In the genomic region with DNA sequence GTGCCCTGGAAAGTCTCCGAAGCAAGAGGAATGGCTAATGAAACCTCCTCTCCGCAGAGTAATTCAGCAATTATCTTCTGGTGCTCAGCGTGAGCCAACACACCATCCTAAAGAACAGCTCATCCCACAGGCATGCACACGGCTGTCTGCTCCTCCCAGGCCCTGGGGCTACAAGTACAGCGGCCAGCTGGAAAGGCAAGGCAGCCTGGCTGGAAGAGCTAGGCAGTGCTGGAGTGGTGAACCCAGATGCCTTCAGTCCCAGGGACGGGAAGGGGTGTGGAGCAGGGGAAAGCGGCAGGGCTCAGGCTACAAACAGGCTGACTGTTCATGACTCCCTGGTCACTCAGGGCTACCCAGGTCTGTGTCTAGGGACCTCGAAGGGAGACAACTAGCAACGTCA, we compare ENCODE assay signal across 9 mouse cellular contexts. TPM values are rescaled to one million over a fixed set of nuclear protein-coding genes. Genes with fewer than 3 reads are reported as not detected.
DNase-seq lines count a peak whose midpoint lies in the region; ATAC-seq and TF ChIP-seq lines count a peak whose summit lies in the region.
"Had no signal": no experiment of that assay in that cellular context is flagged by ENCODE, and none has a peak within 500 bp of the region (broad histone marks: within the 10 kb centered on the region; RNA-seq: fewer than 3 reads in every experiment).

No protein-coding gene starts in this region.

- no peaks in the 10 kb centered on the region for H3K27me3 ChIP-seq in kidney, adult 2 months (replicated peaks; ENCODE audit: control insufficient read depth, insufficient read depth, low read length)
- no peaks in the 10 kb centered on the region for H3K27me3 ChIP-seq in heart, embryonic 14.5 days (ENCODE audit: control insufficient read depth, insufficient read depth, low read length)
- no peaks in the 10 kb centered on the region for H3K27me3 ChIP-seq in lung, embryonic 14.5 days (ENCODE audit: insufficient read depth, low read length)

- peak overlapping the region; percentile 13; the same call in 1 of the 2 replicates for H3K4me2 ChIP-seq in heart, embryonic 14.5 days (ENCODE audit: low read length)
- no peak overlapping the region for H3K4me2 ChIP-seq in lung, embryonic 14.5 days

- peak; percentile 61 for ATAC-seq in heart, embryonic 14.5 days (ENCODE audit: insufficient number of reproducible peaks, insufficient read depth, low FRiP score, low read depth)
- peak; percentile 43; the same call in 1 of the 2 replicates for ATAC-seq in lung, embryonic 14.5 days (ENCODE audit: insufficient read depth)
- no peak for ATAC-seq in frontal cortex, adult (ENCODE audit: low TSS enrichment)

- no peak overlapping the region for H3K4me3 ChIP-seq in kidney, adult 2 months (ENCODE audit: insufficient read depth, low read depth, low read length)
- H3K4me3 ChIP-seq in cortical plate, adult 2 months (ENCODE audit: insufficient read depth, low read length): no peak overlapping the region
- H3K4me3 ChIP-seq in heart, embryonic 14.5 days (ENCODE audit: control insufficient read depth in 1 of 2, insufficient read depth in 1 of 2, low read depth in 1 of 2, low read length in 2 of 2): no peak overlapping the region
- no peak overlapping the region for H3K4me3 ChIP-seq in lung, embryonic 14.5 days (ENCODE audit: low read depth, low read length)

- 26% methylated on average over 9 of the region's 9 CpGs for WGBS in kidney, adult 2 months
- 33% methylated on average over 9 of the region's 9 CpGs for WGBS in heart, embryonic 14.5 days
- WGBS in lung, embryonic 14.5 days: 43% methylated on average over 9 of the region's 9 CpGs

- peak overlapping the region; percentile 18; the same call in 1 of the 2 replicates for H3K9ac ChIP-seq in heart, embryonic 14.5 days (ENCODE audit: low read length)
- H3K9ac ChIP-seq in lung, embryonic 14.5 days: no peak overlapping the region
- H3K9ac ChIP-seq: liver, embryonic 14.5 days had no signal

- TF ChIP-seq CTCF in kidney, adult 2 months (conservative IDR thresholded peaks at IDR 0.05; ENCODE audit: insufficient read depth, insufficient read length, low read depth, low read length): no peak
- TF ChIP-seq CTCF in cortical plate, adult 2 months (IDR thresholded peaks at IDR 0.05; ENCODE audit: extremely low read depth, insufficient read depth, low read length): no peak
- TF ChIP-seq CTCF in lung, embryonic 14.5 days (IDR thresholded peaks at IDR 0.05; ENCODE audit: low read depth): no peak

- no peak for TF ChIP-seq POLR2A in kidney, adult 2 months (IDR thresholded peaks at IDR 0.05; ENCODE audit: low read depth, low read length)
- no peak for TF ChIP-seq POLR2A in cortical plate, adult 2 months (IDR thresholded peaks at IDR 0.05; ENCODE audit: extremely low read depth, insufficient read depth, low read length)

- peaks cover 4% of the 10 kb centered on the region; the same call in 1 of the 2 replicates for H3K4me1 ChIP-seq in kidney, adult 2 months (ENCODE audit: control insufficient read depth, insufficient read depth, low read length)
- H3K4me1 ChIP-seq in cortical plate, adult 2 months (ENCODE audit: control insufficient read depth, insufficient read depth, low read length): peaks cover 10% of the 10 kb centered on the region
- peaks cover 18 to 29% of the 10 kb centered on the region in 2 experiments for H3K4me1 ChIP-seq in heart, embryonic 14.5 days (ENCODE audit: control insufficient read depth in 2 of 2, insufficient read depth in 2 of 2, low read length in 2 of 2)
- H3K4me1 ChIP-seq in lung, embryonic 14.5 days (ENCODE audit: insufficient read depth): peaks cover 9% of the 10 kb centered on the region; the same call in 1 of the 2 replicates

- H3K36me3 ChIP-seq in kidney, adult 2 months (ENCODE audit: control insufficient read depth, insufficient read depth, low read length): no peaks in the 10 kb centered on the region
- H3K36me3 ChIP-seq in heart, embryonic 14.5 days (ENCODE audit: control insufficient read depth, insufficient read depth, low read length): peaks cover 20% of the 10 kb centered on the region
- H3K36me3 ChIP-seq in lung, embryonic 14.5 days (ENCODE audit: insufficient read depth): peaks cover 25% of the 10 kb centered on the region

- H3K27ac ChIP-seq in kidney, adult 2 months (ENCODE audit: insufficient read depth, low read depth, low read length): peak overlapping the region; percentile 78
- peak overlapping the region; percentile 32; the same call in 1 of the 2 replicates for H3K27ac ChIP-seq in cortical plate, adult 2 months (ENCODE audit: insufficient read depth, low read length)
- H3K27ac ChIP-seq in heart, embryonic 14.5 days (replicated peaks in 1 of 2; ENCODE audit: control insufficient read depth in 1 of 2, insufficient read depth in 1 of 2, low read depth in 2 of 2, low read length in 2 of 2): peak overlapping the region; percentile 60 to 68
- H3K27ac ChIP-seq in lung, embryonic 14.5 days (ENCODE audit: low read depth): peak overlapping the region; percentile 18; the same call in 1 of the 2 replicates
- H3K27ac ChIP-seq: liver, embryonic 14.5 days had no signal

- peak; percentile 47 for DNase-seq in kidney, adult 2 months
- no peak for DNase-seq in kidney, adult 18-20 months
- DNase-seq in lung, embryonic 14.5 days: no peak
- DNase-seq in testis, postnatal 10 days (ENCODE audit: low spot score): peak; percentile 64
- no peak for DNase-seq in thymus, postnatal 0 days (ENCODE audit: low spot score)

- no peaks in the 10 kb centered on the region for H3K9me3 ChIP-seq in heart, embryonic 14.5 days (ENCODE audit: control insufficient read depth, low read length)
- no peaks in the 10 kb centered on the region for H3K9me3 ChIP-seq in lung, embryonic 14.5 days (ENCODE audit: low read depth, low read length)

RNA-seq across cellular contexts. Expression of gene Bag5, which starts 8.4 kb away (rescaled TPM):
- polyA plus RNA-seq in kidney, adult 2 months (2012; rRNA removed): 11.3 and 14.6 TPM in 2 replicates
- polyA plus RNA-seq in cortical plate, adult 2 months (2012; rRNA removed): 49.6 and 51.0 TPM in 2 replicates
- polyA plus RNA-seq in heart, embryonic 14.5 days (2014; fragmentation: Nextera tagmentation; extraction: Ambion mirVana): 42.1 and 42.6 TPM in 2 replicates
- polyA plus RNA-seq in lung, embryonic 14.5 days (2014; fragmentation: Nextera tagmentation; extraction: Ambion mirVana): 51.5 and 53.2 TPM in 2 replicates
- 50.7 and 54.1 TPM in 2 replicates for polyA plus RNA-seq in thymus, postnatal 0 days (2015; fragmentation: Nextera tagmentation; extraction: Ambion mirVana)

RNA-seq across cellular contexts. Expression of gene Apopt1, which starts 8.5 kb away (rescaled TPM):
- polyA plus RNA-seq in kidney, adult 2 months (2012; rRNA removed): 63.8 and 68.4 TPM in 2 replicates
- 48.4 and 52.6 TPM in 2 replicates for polyA plus RNA-seq in cortical plate, adult 2 months (2012; rRNA removed)
- polyA plus RNA-seq in heart, embryonic 14.5 days (2014; fragmentation: Nextera tagmentation; extraction: Ambion mirVana): 49.7 and 51.0 TPM in 2 replicates
- 53.3 and 57.3 TPM in 2 replicates for polyA plus RNA-seq in lung, embryonic 14.5 days (2014; fragmentation: Nextera tagmentation; extraction: Ambion mirVana)
- polyA plus RNA-seq in thymus, postnatal 0 days (2015; fragmentation: Nextera tagmentation; extraction: Ambion mirVana): 60.1 and 66.6 TPM in 2 replicates

RNA-seq across cellular contexts. Expression of gene Trmt61a, which starts 26.7 kb away (rescaled TPM):
- polyA plus RNA-seq in kidney, adult 2 months (2012; rRNA removed): 12.4 and 16.9 TPM in 2 replicates
- 20.0 and 20.8 TPM in 2 replicates for polyA plus RNA-seq in cortical plate, adult 2 months (2012; rRNA removed)
- 3.1 and 5.5 TPM in 2 replicates for polyA plus RNA-seq in heart, embryonic 14.5 days (2014; fragmentation: Nextera tagmentation; extraction: Ambion mirVana)
- polyA plus RNA-seq in lung, embryonic 14.5 days (2014; fragmentation: Nextera tagmentation; extraction: Ambion mirVana): 8.7 and 9.3 TPM in 2 replicates
- 9.8 and 12.0 TPM in 2 replicates for polyA plus RNA-seq in thymus, postnatal 0 days (2015; fragmentation: Nextera tagmentation; extraction: Ambion mirVana)

RNA-seq across cellular contexts. Expression of gene Ckb, which starts 32.5 kb away (rescaled TPM):
- polyA plus RNA-seq in kidney, adult 2 months (2012; rRNA removed): 280 and 340 TPM in 2 replicates
- polyA plus RNA-seq in cortical plate, adult 2 months (2012; rRNA removed): 3,152 and 3,325 TPM in 2 replicates
- 262 and 266 TPM in 2 replicates for polyA plus RNA-seq in heart, embryonic 14.5 days (2014; fragmentation: Nextera tagmentation; extraction: Ambion mirVana)
- 210 and 217 TPM in 2 replicates for polyA plus RNA-seq in lung, embryonic 14.5 days (2014; fragmentation: Nextera tagmentation; extraction: Ambion mirVana)
- polyA plus RNA-seq in thymus, postnatal 0 days (2015; fragmentation: Nextera tagmentation; extraction: Ambion mirVana): 137 and 143 TPM in 2 replicates

RNA-seq across cellular contexts. Expression of gene Klc1, which starts 54.0 kb away (rescaled TPM):
- polyA plus RNA-seq in kidney, adult 2 months (2012; rRNA removed): 40.3 and 44.3 TPM in 2 replicates
- polyA plus RNA-seq in cortical plate, adult 2 months (2012; rRNA removed): 790 and 835 TPM in 2 replicates
- polyA plus RNA-seq in heart, embryonic 14.5 days (2014; fragmentation: Nextera tagmentation; extraction: Ambion mirVana): 98.9 and 118 TPM in 2 replicates
- polyA plus RNA-seq in lung, embryonic 14.5 days (2014; fragmentation: Nextera tagmentation; extraction: Ambion mirVana): 90.5 and 96.7 TPM in 2 replicates
- polyA plus RNA-seq in thymus, postnatal 0 days (2015; fragmentation: Nextera tagmentation; extraction: Ambion mirVana): 46.9 and 52.2 TPM in 2 replicates

Comparison
In these comparisons a context has a peak if more than half of its experiments do, and no peak if none do; other contexts are left out.
1. DNase-seq: peak in kidney, adult 2 months (single experiment) and testis, postnatal 10 days (single experiment); none in kidney, adult 18-20 months (single experiment), lung, embryonic 14.5 days (single experiment) and thymus, postnatal 0 days (single experiment).
2. H3K27ac ChIP-seq: peak in every context shown above with its lines; median percentile 78 in kidney, adult 2 months; 64 in heart, embryonic 14.5 days; 32 in cortical plate, adult 2 months; 18 in lung, embryonic 14.5 days.